Mouse (Mus musculus): ENCODE measurements around the gene Gm18596.

GRCm38 (mm10) chr10:77729241-77729640, 13.2 kb downstream of the Gm18596 start:
- TF ChIP-seq CTCF (IDR thresholded peaks at IDR 0.05; ENCODE audit: low read depth, low read length): peak; percentile 67
- no peak for TF ChIP-seq GATA1 (IDR thresholded peaks at IDR 0.05; ENCODE audit: borderline replicate concordance, low read length)

Data from G1E (cell line).